Mouse (Mus musculus): ENCODE measurements at regions not wholly inside any gene's neighbourhood (a gene's known extent, or its start where the extent isn't known, plus 50 kb on each side); places are given as distances from the start of the nearest gene placed in this dataset.

DNA sequence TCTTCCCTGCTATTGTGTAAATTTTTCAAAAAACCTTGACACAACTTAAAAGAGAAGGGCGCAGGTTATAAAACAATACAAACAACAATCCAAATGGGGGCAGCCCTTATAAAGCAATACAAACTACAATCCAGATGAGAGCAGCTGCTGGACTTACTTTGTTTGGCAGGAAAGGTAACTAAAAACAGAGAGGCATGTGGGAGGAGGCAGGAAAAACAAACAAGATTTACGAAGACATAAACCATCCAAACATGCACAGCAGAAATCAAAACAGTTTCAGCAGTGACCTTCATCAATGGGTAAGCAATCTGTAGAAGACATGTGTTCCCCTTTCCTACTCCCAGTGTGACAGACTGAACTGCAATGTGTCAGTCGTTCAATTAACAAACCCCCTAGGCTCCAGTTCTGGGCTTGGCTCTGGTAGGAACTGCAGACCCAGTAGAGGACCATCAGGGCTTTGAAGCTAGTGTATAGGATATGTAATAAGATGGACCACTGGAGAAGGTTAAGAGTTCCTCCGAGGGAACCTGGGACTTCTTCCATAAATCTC, 62.9 kb upstream of the Col1a2 start:
- no peak overlapping the region for H3K9ac ChIP-seq
- H3K27me3 ChIP-seq (replicated peaks) = no peaks in the 10 kb centered on the region
- no peak overlapping the region for H3K27ac ChIP-seq
- H3K4me1 ChIP-seq = no peaks in the 10 kb centered on the region
- 48% methylated on average over 4 of the region's 4 CpGs for WGBS
- no peak overlapping the region for H3K4me3 ChIP-seq (replicated peaks)
- no peaks in the 10 kb centered on the region for H3K36me3 ChIP-seq
- no peak for ATAC-seq (ENCODE audit: insufficient read depth, low FRiP score, low read depth)
- no peaks in the 10 kb centered on the region for H3K9me3 ChIP-seq
- no peak overlapping the region for H3K4me2 ChIP-seq

DNA sequence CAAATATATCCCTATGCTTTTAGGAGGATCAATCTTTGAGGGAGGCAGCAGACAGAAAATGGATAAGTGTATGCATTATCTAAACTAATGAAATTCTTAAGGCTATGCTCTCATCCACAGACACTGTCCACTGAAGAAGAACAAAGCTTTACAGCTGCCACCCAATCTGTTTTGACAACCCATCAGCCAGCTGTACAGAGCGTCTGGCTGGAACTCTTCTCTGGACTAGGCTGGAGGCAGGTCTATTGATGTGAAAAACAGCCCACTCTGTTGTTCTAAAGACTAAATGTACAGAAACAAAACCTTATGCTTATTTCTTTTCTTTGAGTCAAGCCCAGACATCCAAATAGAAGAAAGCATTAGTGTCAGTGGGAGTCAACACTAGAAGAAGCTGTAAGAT, 58.7 kb upstream of the Col1a2 start:
- ATAC-seq (ENCODE audit: insufficient read depth, low FRiP score, low read depth) = no peak; the same call in 1 of the 2 replicates
- no peak overlapping the region for H3K27ac ChIP-seq
- WGBS = 30% methylated on average over 1 of the region's 1 CpGs

GRCm38 (mm10) chr6:4451227-4451626, 53.4 kb upstream of the Col1a2 start:
- no peaks in the 10 kb centered on the region for H3K9me3 ChIP-seq
- ATAC-seq (ENCODE audit: insufficient read depth, low FRiP score, low read depth) = no peak
- no peak overlapping the region for H3K4me2 ChIP-seq
- H3K4me1 ChIP-seq = 0 out of 2 replicates have a peak, but pooled peaks cover 4% of the 10 kb centered on the region
- no peaks in the 10 kb centered on the region for H3K27me3 ChIP-seq (replicated peaks)
- no peaks in the 10 kb centered on the region for H3K36me3 ChIP-seq
- no peak overlapping the region for H3K4me3 ChIP-seq (replicated peaks)
- H3K27ac ChIP-seq = no peak overlapping the region
- no peak overlapping the region for H3K9ac ChIP-seq
- WGBS = 93% methylated on average over 2 of the region's 2 CpGs

More for the DNA sequence above, 58.7 kb upstream of the Col1a2 start:
- H3K4me1 ChIP-seq = no peaks in the 10 kb centered on the region
- no peaks in the 10 kb centered on the region for H3K9me3 ChIP-seq
- H3K4me3 ChIP-seq (replicated peaks) = no peak overlapping the region
- no peak overlapping the region for H3K4me2 ChIP-seq
- H3K9ac ChIP-seq = no peak overlapping the region
- H3K27me3 ChIP-seq (replicated peaks) = no peaks in the 10 kb centered on the region
- no peaks in the 10 kb centered on the region for H3K36me3 ChIP-seq
